Mouse (Mus musculus) heart, postnatal 36 days (tissue): ENCODE results near the gene Mchr1. TPM values are rescaled to one million over a fixed set of nuclear protein-coding genes. Genes with fewer than 3 reads are reported as not detected.
A peak's percentile ranks its signal among the peaks of the same experiment; 100 is the strongest.

ENCODE experiments used
- DNase-seq, 2 experiments: peaks; one replicate each; pipeline ENCODE4 v3.0.0; 2021 to 2022
- intact Hi-C: fragments of 180-260 bp; cut with DNase I; formaldehyde crosslinking; loops from one replicate; pipeline ENCODE4 v1.15.1; 2025
- total RNA-seq, 2 experiments: library from RNA; stranded (reverse); gene quantifications; 2 replicates each; pipeline ENCODE4 v1.2.3; 2021

Mchr1 gene
- total RNA-seq, 2 experiments from 2014 or later, result not detected

DNA sequence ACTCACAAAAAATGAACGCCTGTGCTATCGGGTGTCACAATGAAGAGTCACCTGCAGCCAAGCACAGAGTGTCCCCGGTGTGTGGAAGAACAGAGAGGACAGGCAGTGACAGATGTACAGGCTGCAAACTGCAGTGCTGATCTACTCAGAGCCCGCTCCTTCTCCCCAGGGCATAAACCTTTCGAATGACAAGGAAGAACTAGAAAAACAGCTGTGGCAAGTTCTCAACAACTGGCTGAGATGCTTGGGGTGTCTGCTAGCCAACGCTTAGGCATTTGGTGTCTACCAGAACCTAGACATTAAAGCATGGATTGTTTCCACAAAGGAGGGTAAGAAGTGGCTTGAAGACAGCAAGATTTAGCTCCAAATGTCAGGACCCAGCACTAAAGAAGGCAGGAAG, 9.6 kb upstream of the Mchr1 start:
- no peak for DNase-seq
- intact Hi-C loops, result no loop called here

DNA sequence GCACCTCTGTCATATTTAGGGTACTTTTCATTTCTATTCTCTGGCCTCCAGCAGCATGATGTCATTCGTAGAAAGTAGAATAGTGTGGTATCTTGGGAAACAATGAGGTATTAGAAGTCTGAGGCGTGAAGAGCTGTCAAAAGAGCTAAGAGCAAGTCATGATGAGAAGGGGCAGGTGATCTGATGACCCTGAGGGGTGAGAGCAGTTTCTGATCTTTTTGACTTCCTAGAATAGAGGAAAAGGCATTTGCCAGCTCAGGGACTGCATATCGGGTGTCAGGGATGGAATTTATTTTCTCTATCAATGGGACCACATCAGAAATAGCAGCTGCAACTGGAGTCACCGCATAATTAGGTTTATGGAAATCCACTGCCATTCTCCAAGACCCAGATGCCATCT, 8.5 kb upstream of the Mchr1 start:
- DNase-seq, result no peak
- intact Hi-C loops, result no loop called here

DNA sequence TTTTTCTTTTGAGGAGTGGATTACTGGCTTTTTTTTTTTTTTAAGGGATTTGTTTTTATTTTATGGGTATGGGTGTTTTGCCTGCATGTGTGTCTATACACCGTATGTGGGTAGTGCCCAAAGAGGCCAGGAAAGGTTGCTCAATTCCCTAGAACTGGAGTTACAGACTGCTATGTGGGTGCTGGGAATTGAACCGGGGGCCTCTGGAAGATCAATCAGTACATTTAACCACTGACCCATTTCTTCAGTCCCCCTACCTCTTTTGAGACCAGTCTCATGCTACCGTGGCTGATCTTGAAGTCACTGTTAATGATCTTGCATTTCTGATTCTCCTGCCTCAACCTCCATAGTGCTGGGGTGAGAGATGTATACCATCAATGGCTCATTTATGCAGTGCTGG, 8.0 kb upstream of the Mchr1 start:
- intact Hi-C loops, result no loop called here
- DNase-seq, result no peak

DNA sequence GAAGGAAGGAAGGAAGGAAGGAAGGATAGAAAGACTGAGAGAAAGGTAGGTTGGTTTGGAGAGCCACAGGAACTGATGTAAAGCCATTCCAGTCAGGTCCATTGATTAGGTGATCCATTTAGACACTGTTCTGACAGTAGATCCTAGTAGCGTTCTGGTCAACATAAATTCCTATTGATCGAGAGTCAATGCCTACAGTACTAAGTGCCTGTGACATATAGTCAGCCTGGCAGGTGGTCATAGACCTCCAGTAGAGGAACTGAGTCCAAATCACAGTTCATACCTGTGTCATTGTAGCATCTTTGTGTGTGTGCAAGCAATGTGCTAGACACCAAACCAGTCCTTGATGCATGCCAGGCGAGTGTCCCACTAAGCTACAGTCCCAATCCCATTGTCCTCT, 7.0 kb upstream of the Mchr1 start:
- no peak for DNase-seq
- intact Hi-C loops, result no loop called here

DNA sequence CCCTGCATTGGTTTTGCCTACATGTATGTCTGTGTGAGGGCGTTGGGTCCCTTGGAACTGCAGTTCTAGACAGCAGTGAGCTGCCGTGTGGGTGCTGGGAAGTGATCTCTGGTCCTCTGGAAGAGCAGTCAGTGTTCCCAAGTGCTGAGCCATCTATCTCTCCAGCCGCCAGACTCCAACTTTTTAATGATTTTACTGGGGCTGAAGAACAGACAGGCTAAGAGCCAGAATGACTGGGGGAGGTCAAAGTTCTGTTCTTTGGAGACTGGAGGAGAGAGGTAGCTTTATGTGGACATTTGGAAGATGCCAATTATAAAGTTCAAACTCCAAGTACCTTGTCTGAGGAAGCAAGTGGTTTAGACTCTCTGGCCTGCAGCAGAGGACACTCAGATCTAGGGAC, 5.5 kb upstream of the Mchr1 start:
- DNase-seq, result no peak
- intact Hi-C loops, result no loop called here

DNA sequence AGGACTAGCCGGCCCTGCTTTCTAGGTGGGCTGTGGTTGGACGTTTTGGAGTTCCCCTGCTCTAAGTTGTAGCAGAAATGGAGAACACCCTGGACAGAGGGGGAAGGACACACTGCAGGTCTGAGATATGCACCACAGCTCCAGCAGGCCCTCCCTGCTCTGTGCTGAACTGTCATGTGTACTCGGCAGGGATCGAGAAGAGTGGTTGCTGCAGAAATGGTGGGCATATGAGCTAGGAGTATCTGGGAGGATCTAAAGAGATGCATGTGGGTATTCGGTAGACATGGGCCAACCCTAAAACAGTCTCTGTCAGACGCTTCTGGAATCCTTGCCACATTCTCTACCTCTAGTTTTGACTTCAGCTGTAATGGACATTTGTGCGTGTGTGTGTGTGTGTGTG, 4.0 kb upstream of the Mchr1 start:
- intact Hi-C loops, result no loop called here
- no peak for DNase-seq

DNA sequence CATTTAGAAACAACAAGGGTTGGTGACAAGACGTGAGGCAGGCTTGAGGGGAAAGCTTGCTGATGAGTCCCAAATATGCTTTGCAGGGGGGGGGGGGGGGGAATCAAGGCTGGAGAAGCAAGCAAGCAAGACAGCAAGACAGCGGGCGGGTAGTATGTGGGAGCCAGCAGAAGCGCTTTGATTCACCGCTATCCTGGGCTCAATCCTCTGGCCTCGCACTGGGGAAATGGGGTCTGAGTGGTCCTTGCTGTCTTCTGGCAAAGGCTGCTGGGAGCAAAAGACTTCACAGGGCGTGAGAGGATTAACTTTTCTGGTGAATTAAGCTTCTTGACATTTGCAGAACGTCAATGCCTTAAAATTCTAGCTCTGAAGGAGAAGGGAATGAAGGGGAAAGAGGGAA, 763 bp downstream of the Mchr1 start:
- intact Hi-C loops, result no loop called here
- DNase-seq, result no peak

DNA sequence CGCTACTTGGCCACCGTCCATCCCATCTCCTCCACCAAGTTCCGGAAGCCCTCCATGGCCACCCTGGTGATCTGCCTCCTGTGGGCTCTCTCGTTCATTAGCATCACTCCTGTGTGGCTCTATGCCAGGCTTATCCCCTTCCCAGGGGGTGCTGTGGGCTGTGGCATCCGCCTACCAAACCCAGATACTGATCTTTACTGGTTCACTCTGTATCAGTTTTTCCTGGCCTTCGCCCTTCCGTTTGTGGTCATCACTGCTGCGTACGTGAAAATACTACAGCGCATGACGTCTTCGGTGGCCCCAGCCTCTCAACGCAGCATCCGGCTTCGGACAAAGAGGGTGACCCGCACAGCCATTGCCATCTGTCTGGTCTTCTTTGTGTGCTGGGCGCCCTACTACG, 2.2 kb downstream of the Mchr1 start:
- intact Hi-C loops, result no loop called here
- no peak for DNase-seq

DNA sequence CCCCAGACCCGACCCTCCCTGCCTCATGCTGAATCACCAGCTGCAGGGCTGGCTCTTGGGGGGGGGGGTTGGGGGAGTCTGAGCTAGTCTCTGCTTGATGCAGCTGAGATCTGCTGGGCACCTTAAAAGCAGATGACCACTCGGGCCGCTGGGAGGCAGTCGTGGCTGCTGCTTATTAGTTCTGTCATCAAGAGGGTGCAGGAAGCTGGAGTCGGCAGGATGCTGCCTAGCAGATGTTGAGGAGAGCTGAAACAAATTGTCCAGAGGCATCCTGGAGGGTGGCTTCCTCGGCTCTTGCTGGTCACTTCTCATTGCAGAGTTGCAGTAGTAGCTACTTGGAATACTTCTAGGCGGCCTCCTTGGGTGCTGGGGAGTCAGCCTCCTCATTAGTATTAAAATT, 4.0 kb downstream of the Mchr1 start:
- DNase-seq, result peak; percentile 29 to 37
- intact Hi-C loops, result loop anchor here (1.0 to 2.0 kb wide), 2 partner anchors 63 to 114 kb away; no protein-coding TSS in a partner anchor

DNA sequence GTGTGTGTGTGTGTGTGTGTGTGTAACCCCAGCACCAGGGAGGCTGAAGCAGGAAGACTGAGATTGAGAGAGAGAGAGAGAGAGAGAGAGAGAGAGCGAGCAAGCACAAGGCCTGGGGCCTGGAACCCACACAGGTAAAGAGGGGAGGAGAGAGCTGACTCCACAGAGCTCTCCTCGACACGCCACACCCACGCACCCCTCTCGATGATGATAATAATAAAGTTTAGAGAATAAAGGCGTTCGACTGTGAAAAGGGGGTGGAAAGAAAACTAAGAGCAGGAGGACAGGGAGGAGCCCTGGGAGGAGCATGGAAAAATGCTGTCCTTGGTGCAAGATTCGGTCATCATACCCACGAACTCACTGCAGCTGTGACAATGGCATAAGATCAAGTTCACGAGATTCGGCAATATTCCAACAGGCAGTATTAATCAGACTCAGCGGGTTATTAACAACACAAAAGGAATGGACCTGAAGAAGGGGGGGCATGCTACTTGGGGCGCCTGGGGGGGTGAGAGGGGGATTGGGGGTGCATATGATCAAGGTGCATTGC, 4.6 kb downstream of the Mchr1 start:
- DNase-seq, result no peak
- intact Hi-C loops, result loop anchor here (1.0 to 2.0 kb wide), 2 partner anchors 62 to 113 kb away; no protein-coding TSS in a partner anchor

DNA sequence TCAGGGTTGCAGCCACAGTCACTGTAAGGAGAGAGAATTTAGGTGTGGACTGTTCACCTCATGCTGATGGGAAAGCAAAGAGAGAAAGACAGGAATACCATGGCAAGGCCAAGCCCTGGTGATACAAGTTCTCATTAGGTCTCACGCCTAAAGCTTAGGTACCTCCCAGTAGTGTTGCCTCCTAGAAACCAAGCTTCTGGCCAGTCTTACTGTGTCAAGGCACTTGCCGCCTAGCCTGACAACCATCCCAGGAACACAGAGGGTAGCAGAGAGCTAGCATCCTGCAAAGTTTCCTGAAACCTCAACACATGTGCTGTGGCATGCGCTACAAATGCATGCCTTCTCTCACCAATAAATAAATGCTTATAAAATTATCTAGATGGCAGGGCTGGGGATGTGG, 11.6 kb downstream of the Mchr1 start:
- no peak for DNase-seq
- intact Hi-C loops, result no loop called here

DNA sequence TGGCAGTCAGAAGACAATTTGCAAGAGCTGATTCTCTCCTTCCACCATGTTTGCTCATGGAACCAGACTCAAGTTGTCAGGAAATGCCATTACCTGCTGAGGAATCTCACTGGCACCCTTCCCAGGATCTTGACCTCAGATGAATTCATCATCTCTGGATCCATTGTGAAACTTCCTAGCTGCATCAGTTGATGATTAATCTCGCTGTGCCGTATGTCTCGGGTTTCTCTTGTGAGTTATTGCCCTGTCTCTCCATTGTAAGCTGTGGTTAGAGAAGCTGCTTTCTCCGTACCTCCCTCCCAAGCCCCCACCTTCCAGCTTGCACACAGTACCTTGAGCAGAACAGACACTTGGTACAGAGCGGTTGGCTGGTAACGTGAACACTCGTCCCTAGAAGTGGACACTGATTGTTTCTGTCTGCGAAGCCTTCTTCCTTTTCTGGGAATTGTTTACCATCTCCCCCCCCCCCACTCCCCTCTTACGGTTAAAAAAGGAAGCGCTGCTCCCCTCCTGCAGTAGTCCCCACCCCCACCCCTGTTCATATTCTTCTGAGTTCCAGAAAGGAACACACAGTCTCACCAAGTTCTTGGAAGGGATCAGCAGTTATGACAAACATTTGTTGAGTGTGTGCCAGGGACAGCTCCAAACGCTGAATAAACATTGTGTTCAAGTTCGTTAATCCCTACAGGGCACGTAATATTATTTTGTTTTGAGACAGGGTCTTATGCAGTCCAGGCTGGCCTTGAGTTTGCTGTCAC, 12.5 kb downstream of the Mchr1 start:
- peak; percentile 25 to 30 for DNase-seq
- intact Hi-C loops, result no loop called here

DNA sequence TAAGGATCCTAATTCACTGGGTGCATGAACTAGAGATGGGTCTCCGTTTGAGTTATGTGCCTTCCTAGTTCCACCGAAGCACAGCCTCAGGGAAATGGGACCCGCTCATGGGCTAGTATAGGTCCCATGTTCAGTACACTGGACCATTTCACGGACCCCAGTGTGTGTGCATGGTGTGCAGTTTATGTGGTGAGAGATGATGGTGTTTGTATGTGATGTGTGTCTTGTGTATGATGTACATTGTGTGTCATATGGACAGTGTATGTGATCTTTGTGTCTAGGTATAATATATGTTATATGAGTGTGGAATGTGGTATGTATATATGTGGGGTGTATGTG, 13.0 kb downstream of the Mchr1 start:
- intact Hi-C loops, result no loop called here
- peak in 1 of 2 experiments; percentile 47 for DNase-seq

DNA sequence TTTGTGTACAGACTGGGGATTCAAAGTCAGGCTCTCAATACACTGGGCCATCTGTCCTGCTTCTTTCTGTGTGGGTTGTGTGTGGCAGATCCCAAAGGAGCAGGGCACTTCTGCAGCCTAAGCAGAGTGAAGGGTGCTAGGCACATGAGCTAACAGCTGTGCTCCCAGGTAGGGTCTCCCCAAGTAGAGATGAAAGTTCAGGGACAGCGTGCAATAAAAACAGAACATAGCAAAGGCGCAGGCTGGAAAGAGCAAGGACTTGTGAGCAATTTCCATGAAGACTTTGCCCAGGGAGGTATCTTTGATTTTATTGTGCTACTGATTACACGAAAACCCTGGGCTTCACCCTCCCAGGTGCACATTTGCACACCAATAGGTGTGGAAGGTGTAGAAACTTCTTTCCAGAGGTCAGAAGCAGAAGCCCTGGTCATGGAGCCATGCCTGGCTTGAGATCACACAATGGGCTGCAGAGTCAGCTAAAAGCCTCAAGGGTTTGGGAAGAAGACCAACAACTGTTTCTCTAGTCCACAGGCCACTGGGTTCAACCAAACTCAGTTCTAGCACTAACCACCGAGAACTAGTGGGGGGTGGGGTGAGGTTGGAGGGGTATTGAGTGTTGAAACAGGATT, 13.8 kb downstream of the Mchr1 start:
- no peak for DNase-seq
- intact Hi-C loops, result no loop called here

DNA sequence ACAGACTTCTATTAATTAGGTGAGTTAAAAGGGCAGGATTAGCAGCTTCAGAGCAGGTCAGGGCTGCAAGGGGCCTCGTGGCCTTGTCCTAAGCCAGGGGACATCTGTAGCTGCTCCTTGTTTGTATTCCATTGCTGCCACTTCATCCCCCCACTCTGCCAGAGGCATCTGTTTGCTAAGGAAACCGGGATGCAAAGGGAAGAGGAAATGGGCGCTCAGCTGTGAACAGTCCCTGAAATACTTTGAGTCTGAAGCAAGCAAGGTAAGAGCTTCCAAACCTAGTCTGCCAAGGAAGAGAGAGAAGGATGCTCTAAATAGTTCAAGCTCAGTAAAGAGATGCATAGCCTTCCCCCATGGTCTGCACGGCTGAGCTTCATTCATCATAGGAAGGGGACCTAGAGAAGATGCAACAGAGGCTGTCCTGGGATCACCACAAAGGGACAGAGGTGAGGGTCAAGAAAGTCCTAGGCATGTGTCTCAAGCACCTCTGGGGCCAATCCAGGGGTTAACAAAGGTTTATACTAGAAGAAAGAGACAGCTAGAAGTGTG, 17.4 kb downstream of the Mchr1 start:
- intact Hi-C loops, result no loop called here
- DNase-seq, result no peak

DNA sequence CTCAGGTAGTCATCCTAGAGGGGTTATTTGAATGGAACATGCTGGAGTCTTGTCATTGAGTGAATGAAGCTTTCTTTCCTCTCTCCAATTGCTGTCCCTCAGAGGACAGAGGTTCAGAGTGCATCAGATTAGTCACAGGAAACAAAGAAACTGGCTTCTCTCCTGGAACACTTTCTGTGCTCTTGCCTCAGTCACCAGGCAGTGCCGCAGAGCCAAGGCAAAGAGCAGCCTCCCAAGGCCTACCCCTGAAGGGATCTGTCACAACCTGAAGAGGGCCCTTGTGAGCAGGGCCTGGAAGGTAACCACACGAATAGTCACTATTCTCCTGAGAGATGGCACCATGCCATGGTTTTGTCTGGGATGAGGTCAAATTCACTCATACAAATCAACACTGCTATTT, 18.3 kb downstream of the Mchr1 start:
- DNase-seq, result no peak
- intact Hi-C loops, result no loop called here

DNA sequence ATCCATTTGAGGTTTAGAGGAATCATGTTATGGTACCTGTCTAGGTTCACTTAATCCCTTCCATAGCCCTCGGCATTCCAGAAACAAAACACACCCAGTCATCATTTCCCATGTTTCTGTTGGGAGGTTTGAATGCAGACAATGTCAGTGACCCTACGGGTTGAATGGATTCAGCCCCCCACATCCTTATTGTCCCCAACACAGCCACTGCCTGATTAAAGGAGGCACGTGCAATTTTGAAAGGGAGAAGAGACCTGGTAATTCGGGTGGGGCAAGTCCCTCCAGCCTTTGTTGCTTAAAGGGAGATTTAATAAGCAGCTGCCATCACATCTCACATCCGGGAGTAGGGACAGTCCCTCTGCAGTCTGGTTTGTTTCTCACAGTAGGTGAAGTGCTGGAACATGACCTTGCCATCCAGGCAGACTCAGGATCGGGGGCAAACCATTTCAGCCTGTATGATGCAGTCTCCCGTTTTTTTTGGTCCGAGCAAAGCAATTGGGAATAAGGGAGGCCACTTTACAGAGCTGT, 18.9 kb downstream of the Mchr1 start:
- intact Hi-C loops, result no loop called here
- DNase-seq, result no peak

DNA sequence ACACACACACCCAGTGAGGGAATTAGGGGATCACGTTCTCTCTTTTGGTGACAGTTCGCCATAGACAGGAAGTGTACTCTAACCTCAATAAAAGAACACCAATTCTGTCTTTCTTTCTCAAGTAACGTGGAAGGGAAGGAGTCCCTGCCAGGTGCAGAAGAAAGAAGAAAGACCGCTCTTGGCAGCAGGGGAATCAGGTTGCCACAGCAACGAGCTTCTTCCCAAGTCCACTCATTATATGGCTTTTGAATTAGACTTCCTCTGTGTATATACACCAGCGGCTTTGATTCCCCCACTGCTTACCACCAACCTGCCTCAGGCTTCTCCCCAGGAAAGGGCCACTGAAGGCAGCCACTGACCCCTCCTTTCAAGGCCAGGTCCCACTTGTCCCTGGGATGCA, 19.8 kb downstream of the Mchr1 start:
- DNase-seq, result no peak
- intact Hi-C loops, result no loop called here

DNA sequence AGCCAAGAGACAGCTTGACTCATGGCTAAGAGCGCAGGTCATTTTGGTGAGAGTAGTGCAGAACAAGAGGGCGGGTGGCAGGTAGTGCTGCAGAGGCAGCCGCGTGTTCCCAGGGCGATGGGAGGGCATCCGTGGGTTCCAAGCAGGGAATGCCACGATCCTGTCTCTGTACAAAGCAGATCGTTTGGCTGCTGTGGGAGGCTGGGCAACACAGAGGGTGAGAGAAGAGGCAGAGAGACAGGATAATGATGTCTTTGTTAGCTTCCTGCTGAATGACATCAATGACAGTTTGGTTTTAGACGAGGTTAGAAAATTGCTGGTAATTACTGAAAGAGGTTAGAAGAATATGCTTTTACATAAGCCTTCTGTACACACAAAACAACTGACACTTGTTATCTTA, 23.0 kb downstream of the Mchr1 start:
- DNase-seq, result no peak
- intact Hi-C loops, result no loop called here

DNA sequence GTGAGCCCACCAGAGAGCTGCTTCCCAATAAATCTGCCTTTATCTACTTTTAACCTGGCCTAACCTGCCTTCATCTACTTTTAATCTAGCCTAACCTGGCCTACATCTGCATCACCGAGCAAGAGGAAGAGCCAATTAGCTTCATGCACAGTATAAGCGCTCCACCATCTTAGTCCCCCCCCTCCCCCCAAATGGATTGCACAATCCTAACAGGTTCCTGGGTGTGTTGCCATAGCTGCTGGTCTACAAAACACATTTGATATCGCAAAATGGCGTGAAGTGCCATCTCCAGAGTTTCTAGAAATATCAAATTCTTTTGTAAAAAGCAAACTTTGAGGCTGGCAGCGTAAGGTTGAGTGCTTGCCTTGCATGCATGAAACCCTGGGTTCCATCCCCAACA, 24.0 kb downstream of the Mchr1 start:
- intact Hi-C loops, result no loop called here
- no peak for DNase-seq

DNA sequence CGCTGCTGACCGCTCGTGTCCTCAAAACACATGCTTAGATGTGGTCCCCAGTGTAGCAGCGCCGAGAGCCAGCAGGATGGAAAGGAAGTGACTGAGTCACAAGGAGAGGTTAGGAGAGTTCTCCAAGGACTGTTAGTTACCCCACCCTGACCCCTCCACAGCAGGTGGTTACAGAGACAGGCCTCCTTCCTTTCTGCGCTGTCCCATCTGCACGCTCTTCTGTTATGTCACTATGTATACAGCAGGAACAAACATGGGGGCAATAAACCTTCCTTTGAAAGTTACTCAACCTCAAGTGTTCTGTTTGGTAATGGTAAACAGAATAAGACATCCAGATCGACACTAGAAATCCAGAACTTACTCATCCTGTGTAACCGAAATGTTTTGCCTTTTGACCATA, 24.9 kb downstream of the Mchr1 start:
- no peak for DNase-seq
- intact Hi-C loops, result no loop called here
